Mouse (Mus musculus) large intestine, adult 2 months (tissue): ENCODE data around the gene Nfam1. TPM values are rescaled to one million over a fixed set of nuclear protein-coding genes. Genes with fewer than 3 reads are reported as not detected.
A peak's percentile ranks its signal among the peaks of the same experiment; 100 is the strongest.

Source experiments
- DNase-seq: peaks from one replicate; pipeline ENCODE4 v3.0.0-alpha.2; 2012; ENCODE audit warnings: low read depth, low spot score
- WGBS: fragments of 180-500 bp; shearing (Covaris S2); methylation state at CpG from one replicate; pipeline ENCODE4 v1.1.7; 2018; 5-methylcytosine and 5-hydroxymethylcytosine counted together
- polyA plus RNA-seq: library from polyadenylated mRNA; depleted of rRNA; stranded (reverse); fragments of >200 nt; gene quantifications from 2 replicates; pipeline ENCODE4 v1.2.3, GENCODE M21; 2012

The Nfam1 gene
- polyA plus RNA-seq, 1 experiment, result 3.5 TPM

DNA sequence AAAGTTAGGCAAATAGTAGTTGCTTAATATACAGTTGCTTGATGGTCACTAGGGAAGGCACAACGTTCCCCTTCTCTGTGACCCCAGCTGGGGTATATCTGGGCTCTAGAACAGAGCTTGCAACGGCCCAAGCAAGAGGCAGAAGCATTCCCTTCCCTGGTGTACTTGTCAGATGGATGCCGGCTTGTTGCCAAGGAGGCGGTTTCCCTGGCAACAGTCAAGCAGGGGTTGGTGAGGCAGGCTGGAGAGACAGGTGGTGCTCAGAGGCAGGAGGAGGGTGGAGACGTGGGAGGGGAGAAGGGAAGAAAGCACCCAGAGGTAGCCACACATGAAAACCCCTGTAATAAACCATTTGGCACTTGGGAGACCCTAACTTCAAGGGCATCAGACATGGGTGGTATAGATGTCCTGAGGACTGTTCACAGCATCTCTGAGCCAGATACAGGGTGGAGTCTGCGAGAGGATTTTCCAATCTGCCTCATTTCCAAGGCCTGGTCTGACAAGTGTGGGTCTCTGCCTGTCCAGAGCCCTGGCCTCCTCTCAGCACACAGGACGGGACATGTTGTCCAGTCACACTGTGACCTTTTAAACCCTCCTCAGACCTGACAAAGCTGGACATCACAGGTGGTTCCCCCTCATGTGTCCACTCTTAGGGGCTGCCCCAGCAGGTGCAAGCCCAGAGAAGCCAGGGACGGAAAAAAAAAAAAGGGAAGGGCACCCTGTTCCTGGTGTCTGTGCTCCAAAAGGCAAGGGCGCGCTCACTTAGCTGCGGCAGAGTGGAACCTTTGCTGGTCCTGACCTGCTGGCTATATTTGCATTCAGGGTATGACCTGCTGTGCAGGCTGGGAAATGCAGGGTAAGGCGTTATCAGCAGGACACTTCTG is 30.2 kb downstream of the Nfam1 start:
- DNase-seq, result no peak
- 63% methylated on average over 12 of the region's 12 CpGs for WGBS

- 84% methylated on average over 6 of the region's 6 CpGs for WGBS
- DNase-seq, result no peak
Observed at GRCm38 (mm10) chr15:82998811-82999221, 34.3 kb downstream of the Nfam1 start.

GRCm38 (mm10) chr15:82996431-82996830 is 36.7 kb downstream of the Nfam1 start:
- no peak for DNase-seq

DNA sequence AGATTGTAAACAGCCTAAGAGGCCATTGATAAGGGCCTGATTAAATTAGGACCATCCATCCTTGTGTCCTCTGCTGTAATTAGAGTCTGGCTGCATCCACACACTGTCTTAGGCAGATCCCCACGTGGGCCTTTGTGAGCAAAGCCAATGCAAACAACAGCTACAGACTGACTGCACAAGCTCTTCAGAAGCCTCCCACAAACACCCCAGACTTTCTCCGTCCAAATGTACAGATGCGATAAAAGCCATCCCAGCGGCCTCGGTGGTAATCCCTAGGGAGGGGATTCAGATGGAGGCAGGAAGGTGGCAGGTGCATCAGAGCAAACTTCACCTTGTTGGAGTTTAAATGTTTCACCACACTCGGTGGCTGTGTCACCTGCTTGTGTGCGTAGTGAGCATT is 37.9 kb downstream of the Nfam1 start:
- no peak for DNase-seq
- WGBS, result 64% methylated on average over 7 of the region's 7 CpGs

GRCm38 (mm10) chr15:82992911-82993310 is 40.2 kb downstream of the Nfam1 start:
- 77% methylated on average over 9 of the region's 9 CpGs for WGBS
- no peak for DNase-seq

GRCm38 (mm10) chr15:82992079-82992783 is 40.9 kb downstream of the Nfam1 start:
- DNase-seq, result no peak
- 90% methylated on average over 13 of the region's 13 CpGs for WGBS

DNA sequence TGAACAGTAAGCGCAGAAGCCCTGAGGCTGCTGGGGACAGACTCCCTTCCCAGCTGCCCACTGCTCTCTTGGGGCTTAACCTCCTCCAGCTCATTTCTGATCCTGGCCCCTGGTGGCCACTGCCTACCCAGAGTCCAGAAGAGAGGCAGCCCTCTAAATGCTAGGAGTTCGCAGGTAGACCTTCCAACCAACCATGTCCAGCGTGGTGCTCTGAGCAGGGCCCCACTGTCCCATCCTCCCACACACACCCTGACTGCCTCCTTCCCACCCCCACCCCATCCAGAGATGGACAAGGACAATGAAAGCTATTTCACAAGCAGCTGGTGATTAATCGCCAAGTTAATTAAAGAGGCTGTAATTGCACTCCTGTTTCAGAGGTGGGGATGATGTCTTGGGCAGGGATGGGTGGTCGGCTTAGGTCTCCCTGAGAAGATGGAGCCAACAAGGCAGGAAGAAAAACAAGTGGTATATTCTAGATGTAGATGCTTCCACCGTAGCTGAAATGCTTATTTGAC is 43.9 kb downstream of the Nfam1 start:
- no peak for DNase-seq
- WGBS, result 75% methylated on average over 6 of the region's 6 CpGs

DNA sequence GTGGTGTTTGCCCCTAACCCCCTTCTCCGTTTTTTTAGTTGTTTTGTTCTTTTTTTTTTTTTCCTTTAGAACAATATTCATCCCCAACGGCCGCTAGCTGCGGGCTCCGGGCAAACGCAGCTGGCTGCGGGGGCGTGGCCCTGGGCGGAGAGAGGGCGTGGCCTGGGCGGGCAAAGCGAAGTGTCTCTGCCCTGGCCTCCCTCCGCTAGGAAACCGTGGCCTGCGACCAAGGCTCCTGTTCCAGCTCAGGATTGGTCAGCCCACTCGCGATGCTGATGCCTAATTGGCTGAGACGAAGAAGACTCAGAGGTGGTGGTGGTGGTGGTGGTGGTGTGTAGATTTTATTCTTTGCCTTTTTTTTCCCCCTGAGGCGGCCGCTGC is 45.4 kb downstream of the Nfam1 start, which contains the start of gene Tcf20:
Gene Tcf20 (minus strand): TSS at position 141 of the 381 bp plus-strand sequence.
- WGBS, result 2% methylated on average over 20 of the region's 20 CpGs
- DNase-seq, result peak; percentile 45

DNA sequence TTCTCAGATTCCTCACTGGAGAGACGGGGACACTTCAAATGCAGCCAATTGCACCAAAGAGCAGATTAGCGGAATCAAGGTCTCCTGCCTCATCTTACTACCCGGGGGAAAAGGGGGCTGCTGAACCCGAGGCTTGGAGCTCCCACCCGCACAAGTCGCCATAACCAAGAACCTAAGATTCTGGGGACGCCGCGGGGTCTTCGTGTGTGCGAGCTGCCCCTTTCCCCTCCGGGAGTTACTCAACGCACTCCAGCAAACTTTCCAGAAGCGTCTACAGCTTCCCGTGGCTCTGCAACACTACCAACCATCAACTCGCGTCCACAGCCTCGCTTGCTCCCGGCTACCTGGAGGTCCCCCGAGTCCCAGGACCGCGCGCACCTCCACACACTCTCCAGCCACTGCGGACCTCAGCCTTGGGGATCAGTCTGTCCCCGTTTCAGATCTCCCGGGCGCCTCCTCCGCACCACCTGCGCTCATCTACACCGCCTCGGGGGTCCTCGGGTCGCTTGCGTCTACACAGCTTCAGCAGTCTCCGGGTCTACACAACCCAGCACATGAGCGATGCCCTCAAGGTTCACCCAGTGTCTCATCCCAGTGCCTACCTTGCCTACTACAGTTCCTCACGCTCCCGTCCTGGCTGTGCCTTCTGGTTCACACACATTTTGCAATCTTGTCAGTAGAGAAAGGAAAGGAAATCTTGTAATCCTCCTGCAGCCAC is 45.9 kb downstream of the Nfam1 start:
- WGBS, result 5% methylated on average over 38 of the region's 38 CpGs
- DNase-seq, result no peak

GRCm38 (mm10) chr15:82984574-82984973 is 48.5 kb downstream of the Nfam1 start:
- no peak for DNase-seq
- whole genome bisulfite sequencing, result 85% methylated on average over 7 of the region's 7 CpGs

DNA sequence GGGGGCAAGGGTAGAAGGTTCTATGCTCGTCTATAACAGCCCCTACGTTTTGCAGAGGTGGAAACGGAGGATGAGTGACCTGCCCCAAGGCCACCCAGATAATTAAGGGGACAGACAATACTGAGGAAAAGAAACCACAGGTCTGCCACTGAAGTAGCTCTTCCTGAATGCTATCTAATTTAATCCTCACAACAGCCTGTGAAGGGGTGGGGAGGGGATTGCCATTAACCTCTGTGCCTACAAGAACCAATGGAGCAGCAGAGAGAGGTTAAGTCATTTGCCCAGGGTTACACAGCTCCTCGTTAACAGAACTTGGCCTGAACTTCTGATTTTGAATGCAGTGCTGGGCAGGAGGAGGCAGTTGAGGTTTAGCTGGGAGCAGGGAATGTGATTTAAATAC is 49.0 kb downstream of the Nfam1 start:
- no peak for DNase-seq
- 59% methylated on average over 4 of the region's 4 CpGs for WGBS

GRCm38 (mm10) chr15:82983416-82984026 is 49.6 kb downstream of the Nfam1 start:
- WGBS, result 39% methylated on average over 9 of the region's 9 CpGs
- no peak for DNase-seq

- no peak for DNase-seq
- 20% methylated on average over 18 of the region's 18 CpGs for WGBS
Observed at GRCm38 (mm10) chr15:82982724-82983415, 50.2 kb downstream of the Nfam1 start.

DNA sequence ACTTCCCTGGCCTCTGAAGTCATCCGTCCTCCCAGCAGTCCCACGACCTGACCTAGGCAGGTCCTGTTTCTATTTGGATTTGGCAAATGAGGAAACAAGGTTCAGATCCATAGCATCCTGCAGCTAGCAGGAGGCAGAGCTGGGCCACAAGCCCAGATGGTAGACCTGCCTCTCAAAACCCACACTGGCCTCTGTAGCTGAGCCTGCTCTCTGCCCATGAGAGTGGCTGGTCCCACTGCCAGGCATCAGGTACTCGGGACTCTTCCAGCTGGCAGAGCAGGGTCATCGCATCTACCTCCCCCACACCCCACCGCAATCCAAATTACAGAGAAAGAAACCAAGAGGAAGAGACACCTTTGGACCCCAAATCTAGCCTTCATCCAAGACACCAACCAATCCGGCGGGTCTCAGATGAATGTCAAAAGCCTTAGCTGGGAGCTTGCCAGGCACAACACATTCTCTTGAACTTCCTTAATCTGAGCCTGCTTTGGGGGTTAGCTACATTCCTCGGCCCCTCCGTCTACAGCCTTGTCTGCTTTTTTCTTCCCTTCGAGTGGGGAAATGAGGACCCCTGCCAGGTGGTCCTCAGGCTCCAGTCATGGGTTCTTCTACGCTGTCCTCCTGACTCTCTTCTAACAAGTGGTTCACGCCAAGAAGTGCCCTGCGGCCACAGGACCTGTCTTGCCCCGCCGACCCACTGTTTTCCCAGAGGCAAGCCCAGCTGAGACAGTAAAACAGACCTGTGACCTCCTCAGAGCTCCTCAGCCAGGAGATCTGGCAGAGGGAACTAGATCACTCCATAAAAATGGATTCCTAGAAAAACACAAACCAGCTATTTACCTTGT is 51.2 kb downstream of the Nfam1 start:
- 46% methylated on average over 15 of the region's 15 CpGs for WGBS
- DNase-seq, result no peak

- DNase-seq, result no peak
- WGBS, result 100% methylated on average over 1 of the region's 1 CpGs
Observed at GRCm38 (mm10) chr15:82979531-82979930, 53.6 kb downstream of the Nfam1 start.

- WGBS, result 85% methylated on average over 1 of the region's 1 CpGs
- no peak for DNase-seq
Observed at GRCm38 (mm10) chr15:82974471-82974870, 58.6 kb downstream of the Nfam1 start.

DNA sequence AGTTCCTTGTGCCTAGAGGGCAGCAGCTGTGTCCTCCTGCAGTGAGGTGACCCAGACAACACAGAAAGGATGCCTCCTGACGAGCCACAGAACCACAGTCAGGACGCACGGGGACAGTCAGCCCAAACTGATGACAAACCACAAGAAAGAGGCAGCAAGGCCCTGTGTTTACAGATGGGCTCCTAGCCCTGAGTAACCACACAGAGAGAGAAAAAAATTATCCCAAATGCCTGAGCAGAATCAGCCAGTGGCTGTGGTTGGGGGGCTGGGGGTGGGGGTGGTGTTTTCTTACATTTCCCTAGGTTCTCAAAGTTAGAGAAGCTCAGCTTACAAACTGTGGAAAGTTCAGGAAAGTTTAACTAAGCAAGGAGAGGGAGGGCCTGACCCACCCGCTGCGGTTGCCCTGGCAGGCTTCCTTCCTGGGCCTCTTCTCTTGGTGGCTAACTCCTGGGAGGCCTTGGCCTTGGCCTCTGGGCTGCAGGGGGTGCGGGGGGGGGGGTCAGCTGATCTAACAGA is 63.8 kb downstream of the Nfam1 start:
- no peak for DNase-seq
- whole genome bisulfite sequencing, result 55% methylated on average over 6 of the region's 6 CpGs

GRCm38 (mm10) chr15:82968449-82968848 is 64.7 kb downstream of the Nfam1 start:
- DNase-seq, result no peak
- 27% methylated on average over 22 of the region's 22 CpGs for WGBS
